Mouse (Mus musculus) urinary bladder, postnatal 4 days (tissue): ENCODE data around the gene Fam173a.
"Not testable (repeated sequence)": the region's sequence is repeated elsewhere in the genome, so short reads cannot be mapped to it uniquely, and the experiment has no call there.

Source experiments
- DNase-seq, 2 experiments: peaks; one replicate each; pipeline ENCODE4 v3.0.0; 2021 to 2022; ENCODE audit warnings: low spot score in 2 of 2

The Fam173a gene

DNA sequence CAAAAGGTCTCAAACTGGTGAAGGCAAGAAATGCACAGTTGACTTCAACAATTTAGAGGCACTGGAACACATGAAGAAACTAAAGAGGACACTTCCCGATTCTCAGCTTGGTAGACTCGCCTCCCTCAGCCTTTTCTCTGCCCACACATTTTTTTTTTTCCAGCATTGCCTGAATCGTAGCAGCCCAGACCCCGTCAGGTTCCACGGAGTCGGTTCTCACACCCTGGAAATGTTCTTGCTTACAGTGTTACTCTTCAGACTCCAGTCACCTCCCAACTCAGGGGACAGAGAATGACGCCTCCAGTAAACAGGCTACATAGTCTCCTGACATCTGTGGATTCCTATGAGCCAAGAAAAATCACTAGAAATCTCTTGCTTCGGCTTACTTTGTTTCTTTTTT is 32.6 kb downstream of the Fam173a start:
- no peak for DNase-seq

DNA sequence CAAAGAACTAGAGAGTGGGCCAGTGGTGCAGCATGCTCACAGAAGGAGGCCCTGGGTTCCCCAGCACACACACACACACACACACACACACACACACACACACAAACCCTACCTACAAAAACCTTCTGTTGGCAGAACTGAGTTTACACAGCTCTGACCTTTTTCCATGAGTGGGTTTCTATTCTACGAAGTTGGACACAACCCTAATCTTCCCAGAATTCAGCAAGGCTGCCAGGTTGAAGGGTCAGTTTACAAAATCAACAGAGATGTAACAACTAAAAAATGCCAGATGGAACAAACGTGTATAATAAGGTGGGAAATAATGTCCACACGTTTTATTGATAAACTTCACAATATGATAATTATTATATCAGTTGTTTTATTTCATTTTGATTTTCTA is 35.0 kb downstream of the Fam173a start:
- no peak for DNase-seq

DNA sequence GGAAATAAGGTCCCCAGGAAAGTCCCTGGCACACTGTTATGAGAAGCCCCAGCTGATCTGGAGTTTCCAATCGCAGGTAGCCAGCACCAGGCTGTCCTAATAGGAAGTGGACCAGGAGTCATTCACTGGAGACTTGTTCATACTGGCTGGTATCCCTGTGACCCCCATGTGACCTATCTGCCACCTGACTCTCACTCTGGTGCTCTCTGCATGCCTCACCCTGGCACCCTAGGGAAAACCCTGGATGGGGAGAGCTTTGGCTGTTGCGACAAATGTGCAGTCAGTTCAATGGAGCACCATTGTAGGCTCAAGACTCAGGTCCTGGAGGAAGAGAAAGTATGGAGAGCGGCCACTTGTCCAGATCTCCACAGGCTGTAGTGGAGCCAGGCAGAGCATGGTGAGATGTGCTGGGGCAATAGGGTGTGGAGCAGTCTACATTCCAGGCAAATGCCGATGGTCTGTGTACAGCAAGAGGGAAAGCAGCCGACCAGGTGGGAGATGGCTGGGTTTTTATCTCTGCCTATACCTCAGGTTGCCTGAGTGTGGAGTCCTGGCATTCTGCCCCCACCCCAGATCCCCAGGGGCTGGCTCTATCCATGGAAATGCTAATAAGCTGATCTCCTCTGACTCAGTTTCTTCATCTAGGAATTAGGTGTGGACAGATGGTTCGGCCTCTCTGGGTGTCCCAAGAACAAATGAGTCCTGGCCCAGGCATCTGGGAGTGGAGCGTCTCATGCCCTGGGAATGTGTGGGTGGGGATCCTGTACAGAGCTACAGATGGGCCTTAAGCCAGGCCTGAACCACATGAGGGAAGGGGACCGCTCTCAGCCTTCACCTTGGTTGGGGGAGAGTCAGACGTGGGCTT is 36.1 kb downstream of the Fam173a start:
- DNase-seq: no peak

DNA sequence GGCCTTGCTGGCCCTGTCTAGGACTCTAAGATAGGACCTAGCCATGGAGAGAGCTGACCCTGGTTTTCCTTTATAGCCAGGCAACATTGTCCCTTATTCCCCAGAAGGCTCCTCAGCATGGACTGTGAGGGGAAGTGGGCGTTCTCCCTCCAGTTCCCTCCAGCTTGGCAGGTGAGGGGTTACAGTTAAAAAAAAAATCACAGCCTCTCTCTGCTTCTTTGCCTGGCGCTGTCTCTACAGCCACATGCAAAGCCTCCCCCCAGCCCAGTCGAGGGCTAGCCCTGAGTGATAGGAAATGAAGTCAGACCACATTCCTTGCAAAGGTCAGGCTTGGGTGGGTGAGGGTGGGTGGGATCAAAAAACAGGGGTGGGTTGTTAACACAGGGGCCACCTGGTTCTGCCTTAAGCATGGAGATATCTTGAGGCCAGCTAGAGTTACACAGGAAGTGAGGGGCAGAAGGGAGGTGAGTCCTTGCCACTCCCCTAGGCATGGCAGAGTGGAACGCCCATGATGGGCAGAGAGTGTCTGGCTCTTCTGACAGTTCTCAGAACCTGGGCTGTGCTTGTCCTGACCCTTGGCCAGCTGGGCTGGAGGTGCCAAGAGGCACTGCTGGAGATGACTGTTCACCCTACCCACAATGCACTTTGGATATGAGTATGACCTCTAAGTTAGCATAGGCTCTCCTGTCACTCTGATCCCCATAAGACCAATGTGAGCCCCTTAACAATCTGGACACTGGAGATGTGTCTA is 36.9 kb downstream of the Fam173a start:
- no peak for DNase-seq

DNA sequence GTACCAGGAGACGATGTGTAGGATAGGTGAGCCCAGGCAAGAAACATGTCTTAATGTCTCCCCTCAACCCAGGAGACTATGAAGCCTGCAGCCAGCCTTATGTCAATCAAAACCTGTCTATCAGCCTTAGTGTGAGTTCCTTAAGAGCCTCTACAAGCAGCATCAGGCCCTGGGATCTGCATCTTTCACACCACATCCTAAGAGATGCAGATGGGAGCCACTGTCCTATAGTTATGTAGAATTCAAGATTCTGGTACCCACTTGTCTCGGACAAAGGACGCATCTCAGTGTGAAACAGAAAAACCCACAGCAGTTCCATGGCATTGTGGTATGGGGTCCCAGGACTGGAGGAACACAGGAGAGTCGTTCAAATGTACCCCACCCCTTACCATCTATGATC is 37.6 kb downstream of the Fam173a start:
- DNase-seq: no peak

DNA sequence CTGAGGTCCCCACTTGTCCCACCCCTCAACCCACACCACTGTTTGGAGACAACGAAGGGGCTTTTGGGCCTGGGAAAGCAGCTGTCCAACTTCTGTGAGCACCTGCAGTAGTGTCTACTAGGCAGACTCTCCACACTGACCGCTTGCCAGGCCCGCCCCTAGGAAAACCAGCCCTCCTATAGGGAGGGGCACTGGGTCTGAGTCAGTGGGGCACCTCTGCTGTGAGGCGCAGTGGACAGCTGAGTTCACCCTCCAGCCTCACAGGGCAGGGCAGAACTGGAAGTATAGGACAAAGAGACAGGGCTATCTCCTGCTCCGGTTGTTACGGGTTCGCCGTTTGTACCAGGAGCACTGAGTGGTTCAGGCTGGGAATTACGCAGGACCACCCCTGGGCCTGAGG is 38.5 kb downstream of the Fam173a start, which contains the start of gene Msln:
Msln (minus strand) TSS at position 138 of the 400 bp plus-strand sequence.
- no peak for DNase-seq

DNA sequence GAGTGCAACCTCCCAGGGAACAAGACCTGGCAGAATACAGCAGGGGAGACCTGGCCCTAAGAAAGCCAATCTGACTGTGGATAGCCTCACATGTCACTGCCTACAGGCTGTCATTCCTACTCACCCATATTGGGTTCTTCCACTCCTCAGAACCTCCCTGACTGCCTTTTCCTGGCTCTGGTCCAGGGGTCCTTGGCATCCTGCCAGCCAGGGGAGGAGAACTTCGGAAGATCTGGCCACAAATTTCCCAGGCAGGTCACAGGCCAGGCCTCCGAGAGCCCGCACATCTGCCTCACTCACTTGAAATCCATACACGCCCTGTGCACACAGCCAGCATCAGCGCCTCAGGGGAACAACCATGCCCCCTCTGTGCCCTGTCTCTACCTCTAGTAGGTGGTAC is 41.3 kb downstream of the Fam173a start:
- peak; percentile 70 to 86 for DNase-seq

DNA sequence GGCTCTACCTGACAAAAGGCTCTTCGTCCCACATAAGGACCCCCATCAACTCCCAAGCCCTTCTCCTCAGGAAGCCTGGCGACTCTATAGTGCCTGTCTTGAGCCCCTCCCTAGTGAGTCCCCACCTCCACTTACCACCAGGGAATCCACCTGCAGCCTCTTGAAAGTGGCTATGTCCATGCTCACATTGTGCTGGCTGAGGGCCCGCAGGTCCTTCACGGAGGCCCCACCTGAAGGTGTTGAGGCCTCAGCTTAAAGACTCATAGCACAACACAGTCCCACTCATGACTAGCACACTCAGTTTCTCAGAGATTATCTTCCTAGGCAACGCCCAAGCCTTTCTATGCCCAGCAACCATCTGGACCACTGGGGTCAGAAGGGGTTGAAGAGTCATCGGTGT is 43.4 kb downstream of the Fam173a start:
- no peak for DNase-seq

DNA sequence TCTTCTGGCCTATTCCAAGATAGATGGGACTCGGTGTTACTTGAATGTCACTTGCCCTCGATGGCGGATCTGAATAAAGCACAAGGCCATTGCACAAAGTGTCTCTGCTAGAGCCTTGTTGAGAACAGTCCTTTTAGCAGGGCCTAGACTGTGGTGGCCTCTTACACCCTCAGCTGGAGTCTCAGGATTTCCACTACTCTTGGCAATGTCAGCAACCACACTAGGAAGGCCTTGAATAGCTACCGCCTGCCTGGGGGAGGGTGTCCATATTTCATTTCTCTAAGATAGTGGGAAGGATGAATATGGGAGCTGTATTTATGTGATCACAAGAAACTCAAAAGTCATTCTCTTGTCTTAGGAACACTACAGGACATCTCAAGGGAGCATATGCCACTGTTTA is 44.5 kb downstream of the Fam173a start:
- no peak for DNase-seq

DNA sequence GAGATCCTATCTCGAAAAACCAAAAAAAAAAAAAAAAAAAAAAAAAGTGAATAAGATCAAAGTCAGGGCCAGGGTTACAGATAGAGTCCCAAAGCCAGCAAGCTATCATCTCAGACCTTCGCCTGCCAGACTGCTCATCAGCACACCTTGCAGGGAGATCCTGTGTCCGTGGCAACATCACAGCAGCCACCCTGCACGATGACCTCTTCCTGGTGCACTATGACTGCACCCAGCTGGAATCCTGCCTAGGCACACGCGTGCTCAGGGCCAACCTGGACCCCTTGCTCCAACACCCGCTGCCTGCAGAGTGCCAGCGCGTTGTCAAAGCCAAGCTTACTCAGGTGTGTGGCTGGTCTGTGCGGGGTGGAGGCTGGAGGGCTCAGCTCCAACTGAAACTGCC is 48.4 kb downstream of the Fam173a start:
- DNase-seq: no peak

DNA sequence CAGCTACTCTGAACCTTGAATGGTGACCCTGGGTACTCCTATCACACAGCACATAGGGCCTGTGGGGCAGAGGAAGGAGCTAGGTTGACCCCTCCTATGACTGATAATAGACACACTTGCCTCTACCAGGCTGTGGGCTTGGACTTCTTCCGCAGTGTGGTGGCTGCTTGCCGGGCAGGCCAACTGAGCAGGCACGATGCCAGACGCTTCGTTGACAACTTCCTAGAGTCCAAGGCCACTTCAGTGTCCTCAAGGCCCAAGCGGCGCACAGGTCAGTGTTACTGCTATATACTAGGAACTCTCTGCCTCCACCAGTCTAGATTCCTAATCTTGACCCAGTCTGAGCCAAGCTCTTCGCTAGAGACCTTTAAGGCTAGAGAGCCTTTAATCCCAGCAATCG is 48.9 kb downstream of the Fam173a start:
- DNase-seq: no peak

DNA sequence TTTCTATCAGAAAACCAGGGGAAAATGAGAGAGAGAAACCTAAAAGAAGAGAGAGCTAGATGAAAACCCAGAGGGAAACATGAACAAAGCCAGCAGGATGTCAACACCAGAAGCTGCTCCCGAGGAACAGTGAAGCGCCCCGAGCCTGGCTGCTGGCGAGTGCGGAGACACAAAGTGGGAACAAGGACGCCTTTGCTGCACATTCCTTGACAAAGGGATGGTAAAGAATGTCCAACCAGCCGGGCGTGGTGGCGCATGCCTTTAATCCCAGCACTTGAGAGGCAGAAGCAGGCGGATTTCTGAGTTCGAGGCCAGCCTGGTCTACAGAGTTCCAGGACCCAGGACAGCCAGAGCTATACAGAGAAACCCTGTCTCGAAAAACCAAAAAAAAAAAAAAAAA is 51.2 kb downstream of the Fam173a start:
- not testable (repeated sequence) for DNase-seq
